Mouse (Mus musculus) embryonic stem cell, embryonic (primary cell): ENCODE results near the gene Cacna2d3.

Experiments used
- CTCF ChIA-PET, 4 experiments: fragments of 300-600 bp in 2 of 4; fragments of 350-600 bp in 2 of 4; sonication (Branson Sonifier 250); formaldehyde crosslinking; loops; one replicate each; lab custom pipeline; 2022; ENCODE audit warnings: inconsistent platforms in 2 of 4; lab: Charles Lee
- POLR2A ChIA-PET, 4 experiments: fragments of 300-600 bp in 2 of 4; fragments of 350-600 bp in 2 of 4; sonication (Branson Sonifier 250); formaldehyde crosslinking; loops; one replicate each; lab custom pipeline; 2022; ENCODE audit warnings: antibody characterized with exemption in 4 of 4, inconsistent platforms in 1 of 4; lab: Charles Lee

The Cacna2d3 gene

DNA sequence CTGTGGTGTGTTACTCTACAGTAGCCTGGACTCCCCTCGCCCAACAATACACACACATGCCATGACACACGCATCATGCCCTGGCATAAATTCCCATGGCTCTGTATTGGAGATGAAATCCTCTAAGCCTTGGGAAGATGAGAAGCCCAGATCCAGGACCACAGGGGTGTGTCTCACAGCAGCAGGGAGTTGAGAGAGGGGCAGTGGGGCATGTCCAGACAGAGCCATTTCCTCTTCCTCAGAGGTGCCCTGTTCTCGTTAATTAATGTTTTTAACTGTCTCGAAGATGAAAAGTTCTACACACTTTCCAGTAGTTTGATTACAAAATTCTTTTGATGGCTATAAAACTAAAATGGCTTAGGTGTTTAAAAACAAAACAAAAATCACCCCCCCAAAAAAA lies 641.4 kb downstream of the Cacna2d3 start:
- ChIA-PET CTCF (no interaction called here), POLR2A (no interaction called here)

DNA sequence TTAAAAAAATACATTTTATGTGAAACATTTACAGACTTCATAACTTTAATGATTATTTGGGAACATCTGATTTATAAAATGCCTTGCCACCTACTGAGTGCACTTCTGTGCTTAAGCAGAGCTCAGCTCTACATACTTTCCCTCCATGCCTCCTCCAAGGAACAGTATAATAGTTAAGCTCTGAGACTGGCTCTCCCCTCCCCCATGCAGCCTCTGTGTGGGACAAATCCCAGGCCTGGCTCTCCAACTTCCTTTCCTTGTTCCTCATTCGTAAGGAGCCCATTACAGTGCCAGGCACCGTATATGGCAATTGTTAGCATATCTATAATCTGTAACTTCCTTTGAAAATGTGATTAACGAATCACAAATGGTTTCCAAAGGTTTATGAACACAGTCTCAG lies 644.2 kb downstream of the Cacna2d3 start:
- ChIA-PET POLR2A (no interaction called here), CTCF (no interaction called here)

DNA sequence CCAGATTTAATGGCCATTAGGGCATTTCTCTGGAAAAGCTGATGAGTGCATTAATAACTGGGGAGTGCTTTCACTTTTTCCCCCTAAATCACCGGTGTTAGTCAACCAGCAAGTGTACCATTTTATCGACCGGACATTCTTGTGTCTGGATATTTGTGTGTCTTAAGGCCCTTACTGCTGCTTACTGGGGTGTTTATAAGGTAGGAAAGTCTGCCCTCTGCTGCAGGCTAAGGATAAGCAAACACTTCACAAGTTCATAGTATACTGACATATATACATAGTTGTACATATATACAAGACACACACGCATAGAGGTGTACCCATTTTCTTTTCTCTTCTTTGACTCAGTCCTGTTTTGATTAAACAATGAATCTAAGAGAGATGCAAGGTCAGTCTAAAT lies 647.9 kb downstream of the Cacna2d3 start:
- ChIA-PET CTCF (no interaction called here), POLR2A (no interaction called here)

DNA sequence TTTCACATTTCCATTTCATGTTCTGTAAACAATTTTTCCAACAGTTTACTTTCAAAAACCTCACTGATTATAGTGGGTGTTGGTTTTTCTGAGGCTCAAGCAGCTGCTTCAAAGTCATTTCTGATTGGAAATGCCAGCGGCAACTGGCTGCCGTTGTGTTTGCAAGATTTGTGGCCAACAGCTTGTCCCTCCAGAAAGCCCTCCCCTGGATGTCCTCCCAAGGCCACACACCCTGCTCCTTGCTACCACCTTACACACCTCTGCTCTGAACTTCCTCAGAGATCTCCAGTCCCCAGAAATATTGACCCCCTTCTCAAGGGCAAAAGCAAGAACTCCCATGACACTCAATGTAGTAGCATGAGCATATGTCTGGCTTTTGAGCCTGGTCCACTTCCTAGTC lies 659.0 kb downstream of the Cacna2d3 start:
- ChIA-PET POLR2A (interaction anchor here in 1 of 4 experiments (0.7 kb wide), 1 partner anchor 722 kb away, joined by 4 read pairs; no protein-coding TSS in a partner anchor), CTCF (no interaction called here)

- POLR2A ChIA-PET = no interaction called here
- CTCF ChIA-PET = no interaction called here
These were observed 660.2 kb downstream of the Cacna2d3 start for GRCm38 (mm10) chr14:29061491-29061890.

DNA sequence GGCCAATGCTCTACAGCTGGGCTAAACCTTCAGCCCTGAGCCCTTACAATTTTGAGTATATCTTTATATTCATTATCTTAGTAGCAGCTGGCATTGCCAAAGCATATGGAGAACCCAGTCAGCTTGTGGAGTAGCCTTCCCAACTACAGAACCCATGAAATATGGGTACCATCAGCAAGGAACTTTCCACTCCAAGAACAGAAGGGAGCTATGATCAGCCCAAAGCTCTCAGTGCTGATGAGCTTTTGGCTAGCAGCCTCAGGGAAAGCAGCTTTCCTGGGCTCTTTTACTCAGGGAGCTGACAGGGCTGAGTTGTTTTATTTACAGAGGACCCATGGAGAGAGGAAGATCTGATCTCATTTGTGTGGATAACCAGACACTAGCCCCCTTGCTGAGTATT lies 661.0 kb downstream of the Cacna2d3 start:
- ChIA-PET POLR2A (no interaction called here), CTCF (interaction anchor here in 1 of 4 experiments (0.6 kb wide), 1 partner anchor 30 kb away, joined by 6 read pairs; no protein-coding TSS in a partner anchor)

- ChIA-PET POLR2A (no interaction called here), CTCF (no interaction called here)
These were observed 669.5 kb downstream of the Cacna2d3 start for GRCm38 (mm10) chr14:29051951-29052835.

- ChIA-PET POLR2A (interaction anchor here in 1 of 4 experiments (1.5 kb wide), 1 partner anchor 23 kb away, joined by 3 read pairs; no protein-coding TSS in a partner anchor), CTCF (no interaction called here)
These were observed 679.3 kb downstream of the Cacna2d3 start for GRCm38 (mm10) chr14:29042355-29042754.

DNA sequence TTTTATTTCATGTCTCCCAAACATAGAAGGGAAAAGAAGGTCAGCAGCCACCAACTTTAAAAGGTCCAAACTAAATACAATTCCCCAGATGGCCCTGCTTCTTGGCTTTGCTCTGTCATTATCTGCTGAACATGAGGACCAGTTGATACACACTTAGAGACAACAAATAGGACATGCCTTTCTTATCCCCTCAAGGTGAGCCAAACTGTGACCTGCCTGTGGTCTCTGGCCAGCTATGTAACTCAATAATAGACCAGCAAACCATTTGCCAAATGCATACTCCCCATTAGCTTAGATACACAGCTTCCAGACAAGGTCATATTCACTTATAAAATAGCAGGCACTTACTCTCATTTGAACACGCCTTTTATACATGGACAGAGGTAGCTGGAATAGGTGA lies 680.2 kb downstream of the Cacna2d3 start:
- CTCF ChIA-PET = no interaction called here
- POLR2A ChIA-PET = interaction anchor here in 1 of 4 experiments (1.5 kb wide), 1 partner anchor 22 kb away, joined by 3 read pairs; no protein-coding TSS in a partner anchor

GRCm38 (mm10) chr14:29040606-29041364 lies 680.9 kb downstream of the Cacna2d3 start:
- CTCF ChIA-PET = no interaction called here
- POLR2A ChIA-PET = no interaction called here

GRCm38 (mm10) chr14:29038246-29038645 lies 683.4 kb downstream of the Cacna2d3 start:
- CTCF ChIA-PET = no interaction called here

GRCm38 (mm10) chr14:29031858-29032395 lies 689.7 kb downstream of the Cacna2d3 start:
- POLR2A ChIA-PET = no interaction called here

More at GRCm38 (mm10) chr14:29038246-29038645, 683.4 kb downstream of the Cacna2d3 start:
- POLR2A ChIA-PET = no interaction called here

DNA sequence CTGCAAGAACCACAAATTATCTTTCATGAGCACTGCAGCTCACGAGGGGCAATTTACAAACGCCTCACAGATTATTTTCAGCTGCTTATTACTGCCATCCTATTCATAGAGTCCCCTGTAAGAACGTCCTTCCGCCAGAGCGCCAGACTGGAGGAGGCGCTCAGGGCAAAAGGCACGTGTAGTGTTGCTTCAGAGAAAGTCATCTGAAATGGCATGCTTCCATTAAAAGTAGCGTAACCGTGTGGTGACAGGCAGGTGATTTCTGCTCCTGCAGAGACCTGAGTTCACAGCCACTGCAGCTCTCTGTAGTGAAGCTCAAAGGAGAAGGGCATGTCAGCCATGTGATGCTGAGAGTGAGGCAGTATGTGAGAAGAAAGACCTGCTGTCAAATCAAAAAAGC lies 691.1 kb downstream of the Cacna2d3 start:
- CTCF ChIA-PET = no interaction called here
- POLR2A ChIA-PET = no interaction called here

More at GRCm38 (mm10) chr14:29031858-29032395, 689.7 kb downstream of the Cacna2d3 start:
- CTCF ChIA-PET = no interaction called here

GRCm38 (mm10) chr14:29029896-29030420 lies 691.7 kb downstream of the Cacna2d3 start:
- POLR2A ChIA-PET = interaction anchor here in 2 of 4 experiments (0.6 to 0.7 kb wide), 2 partner anchors 49 to 233 kb away, joined by 5 read pairs; no protein-coding TSS in a partner anchor
- CTCF ChIA-PET = interaction anchor here in 1 of 4 experiments (0.8 kb wide), 1 partner anchor 81 kb away, joined by 7 read pairs; no protein-coding TSS in a partner anchor

- ChIA-PET POLR2A (interaction anchor here in 2 of 4 experiments (0.9 to 1.3 kb wide), 2 partner anchors 9 to 12 kb away, joined by 4 read pairs; no protein-coding TSS in a partner anchor), CTCF (interaction anchor here in 1 of 4 experiments (0.5 to 0.8 kb wide), 2 partner anchors 44 to 82 kb away, joined by 3 to 7 read pairs; no protein-coding TSS in a partner anchor)
These were observed 692.6 kb downstream of the Cacna2d3 start for GRCm38 (mm10) chr14:29029107-29029469.

GRCm38 (mm10) chr14:29028391-29029106 lies 693.1 kb downstream of the Cacna2d3 start:
- POLR2A ChIA-PET = interaction anchor here in 2 of 4 experiments (0.9 to 1.3 kb wide), 2 partner anchors 9 to 11 kb away, joined by 4 read pairs; no protein-coding TSS in a partner anchor
- CTCF ChIA-PET = interaction anchor here in 1 of 4 experiments (0.5 kb wide), 1 partner anchor 44 kb away, joined by 3 read pairs; no protein-coding TSS in a partner anchor

GRCm38 (mm10) chr14:29027276-29027675 lies 694.4 kb downstream of the Cacna2d3 start:
- POLR2A ChIA-PET = no interaction called here
- CTCF ChIA-PET = no interaction called here

- ChIA-PET CTCF (interaction anchor here in 1 of 4 experiments (0.7 kb wide), 1 partner anchor 26 kb away, joined by 3 read pairs; no protein-coding TSS in a partner anchor), POLR2A (no interaction called here)
These were observed 696.3 kb downstream of the Cacna2d3 start for GRCm38 (mm10) chr14:29025335-29025734.
